In the genomic region with DNA sequence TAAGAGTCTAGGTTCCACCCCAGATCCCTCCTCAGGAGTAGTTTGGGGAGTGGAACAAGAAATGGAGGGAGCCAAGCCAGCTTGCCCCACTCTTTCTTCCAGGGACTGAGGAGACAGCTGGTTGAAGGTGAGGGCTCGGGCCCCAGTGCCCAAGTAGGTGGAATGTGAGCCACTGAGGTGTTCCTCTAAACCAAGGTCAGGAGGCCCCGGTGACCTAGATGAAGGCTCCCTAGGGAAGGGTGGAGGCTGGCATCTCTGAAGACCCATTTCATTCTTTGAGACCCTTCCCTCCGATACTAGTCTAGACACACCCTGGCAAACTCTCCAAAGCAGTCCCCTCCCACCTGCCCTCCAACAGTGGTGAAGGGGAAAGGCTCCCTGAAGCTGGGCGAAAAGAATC, we compare ENCODE assay signal across 10 mouse cellular contexts. TPM values are rescaled to one million over a fixed set of nuclear protein-coding genes. Genes with fewer than 3 reads are reported as not detected.
DNase-seq lines count a peak whose midpoint lies in the region; ATAC-seq lines count a peak whose summit lies in the region.
"Had no signal": no experiment of that assay in that cellular context is flagged by ENCODE, and none has a peak within 500 bp of the region (broad histone marks: within the 10 kb centered on the region; RNA-seq: fewer than 3 reads in every experiment).

No protein-coding gene starts in this region.

- H3K27me3 ChIP-seq in heart, embryonic 14.5 days (ENCODE audit: control insufficient read depth, insufficient read depth, low read length), result no peaks in the 10 kb centered on the region
- H3K27me3 ChIP-seq in embryonic facial prominence, embryonic 10.5 days (replicated peaks; ENCODE audit: low read depth, poor library complexity, severe bottlenecking), result no peaks in the 10 kb centered on the region
- H3K27me3 ChIP-seq in hindbrain, embryonic 14.5 days (ENCODE audit: control insufficient read depth, insufficient read depth, low read length), result no peaks in the 10 kb centered on the region
- no peaks in the 10 kb centered on the region for H3K27me3 ChIP-seq in midbrain, embryonic 13.5 days

- no peak for DNase-seq in heart, postnatal 10 days
- DNase-seq in embryonic facial prominence, embryonic 10.5 days (ENCODE audit: low spot score), result no peak
- no peak for DNase-seq in hindbrain, embryonic 14.5 days (ENCODE audit: low spot score)
- no peak for DNase-seq in spleen, adult 12 weeks (ENCODE audit: low spot score)
- DNase-seq in left cerebral cortex, postnatal 25 days (ENCODE audit: low spot score in 2 of 2), result no peak
- no peak for DNase-seq in frontal cortex, postnatal 14 days (ENCODE audit: low spot score in 2 of 2)
- DNase-seq: kidney, adult 9 months; right cerebral cortex, postnatal 25 days had no signal

- peak overlapping the region; percentile 94 for H3K4me2 ChIP-seq in heart, embryonic 14.5 days (ENCODE audit: low read length)
- H3K4me2 ChIP-seq in hindbrain, embryonic 14.5 days (replicated peaks), result peak overlapping the region; percentile 86
- peak overlapping the region; percentile 78 for H3K4me2 ChIP-seq in midbrain, embryonic 13.5 days (replicated peaks)

- H3K4me1 ChIP-seq in heart, embryonic 14.5 days (ENCODE audit: control insufficient read depth in 2 of 2, insufficient read depth in 2 of 2, low read length in 2 of 2), result peaks cover 19 to 32% of the 10 kb centered on the region in 2 experiments
- H3K4me1 ChIP-seq in embryonic facial prominence, embryonic 10.5 days, result peaks cover 45% of the 10 kb centered on the region
- H3K4me1 ChIP-seq in hindbrain, embryonic 14.5 days (replicated peaks; ENCODE audit: control insufficient read depth, insufficient read depth, low read length), result peaks cover 24% of the 10 kb centered on the region
- H3K4me1 ChIP-seq in midbrain, embryonic 13.5 days (replicated peaks), result peaks cover 36% of the 10 kb centered on the region

- peaks cover 15% of the 10 kb centered on the region for H3K36me3 ChIP-seq in heart, embryonic 14.5 days (ENCODE audit: control insufficient read depth, insufficient read depth, low read length)
- peaks cover 34% of the 10 kb centered on the region for H3K36me3 ChIP-seq in embryonic facial prominence, embryonic 10.5 days (replicated peaks)
- H3K36me3 ChIP-seq in hindbrain, embryonic 14.5 days (replicated peaks; ENCODE audit: control insufficient read depth, insufficient read depth), result peaks cover 19% of the 10 kb centered on the region
- peaks cover 25% of the 10 kb centered on the region for H3K36me3 ChIP-seq in midbrain, embryonic 13.5 days

- intact Hi-C loops in heart, postnatal 10 days (cut with DNase I), result no loop called here
- intact Hi-C loops in left cerebral cortex, postnatal 25 days (cut with DNase I), result loop anchor here (2.0 kb wide), 1 partner anchor 18 kb away; a partner anchor contains a TSS

- 69% methylated on average over 4 of the region's 4 CpGs for WGBS in heart, embryonic 14.5 days
- WGBS in embryonic facial prominence, embryonic 10.5 days, result 47% methylated on average over 4 of the region's 4 CpGs
- 51% methylated on average over 4 of the region's 4 CpGs for WGBS in hindbrain, embryonic 14.5 days
- WGBS in midbrain, embryonic 13.5 days, result 36% methylated on average over 4 of the region's 4 CpGs

- peak overlapping the region; percentile 56 to 72 for H3K4me3 ChIP-seq in heart, embryonic 14.5 days (ENCODE audit: control insufficient read depth in 1 of 2, insufficient read depth in 1 of 2, low read depth in 1 of 2, low read length in 2 of 2)
- peak overlapping the region; percentile 88 for H3K4me3 ChIP-seq in embryonic facial prominence, embryonic 10.5 days
- H3K4me3 ChIP-seq in hindbrain, embryonic 14.5 days (replicated peaks; ENCODE audit: low read length), result peak overlapping the region; percentile 69
- H3K4me3 ChIP-seq in midbrain, embryonic 13.5 days (replicated peaks), result peak overlapping the region; percentile 67

- H3K9me3 ChIP-seq in heart, embryonic 14.5 days (ENCODE audit: control insufficient read depth, low read length), result no peaks in the 10 kb centered on the region
- no peaks in the 10 kb centered on the region for H3K9me3 ChIP-seq in embryonic facial prominence, embryonic 10.5 days
- no peaks in the 10 kb centered on the region for H3K9me3 ChIP-seq in hindbrain, embryonic 14.5 days (ENCODE audit: control insufficient read depth, low read length)
- no peaks in the 10 kb centered on the region for H3K9me3 ChIP-seq in midbrain, embryonic 13.5 days

- ATAC-seq in heart, embryonic 14.5 days (ENCODE audit: insufficient number of reproducible peaks, insufficient read depth, low FRiP score, low read depth), result no peak
- no peak for ATAC-seq in hindbrain, embryonic 14.5 days (ENCODE audit: low FRiP score)
- ATAC-seq in midbrain, embryonic 13.5 days, result 0 out of 2 replicates have a peak, but pooled peaks have one; percentile 1

- H3K9ac ChIP-seq in heart, embryonic 14.5 days (ENCODE audit: low read length), result peak overlapping the region; percentile 82
- peak overlapping the region; percentile 80 for H3K9ac ChIP-seq in hindbrain, embryonic 14.5 days
- H3K9ac ChIP-seq in midbrain, embryonic 13.5 days (replicated peaks), result peak overlapping the region; percentile 83

- H3K27ac ChIP-seq in heart, embryonic 14.5 days (replicated peaks in 1 of 2; ENCODE audit: control insufficient read depth in 1 of 2, insufficient read depth in 1 of 2, low read depth in 2 of 2, low read length in 2 of 2), result 0 out of 4 replicates have a peak overlapping the region, but pooled peaks of 1 of the 2 experiments have one; percentile 82
- H3K27ac ChIP-seq in embryonic facial prominence, embryonic 10.5 days (replicated peaks), result peak overlapping the region; percentile 95
- peak overlapping the region; percentile 74; the same call in 1 of the 2 replicates for H3K27ac ChIP-seq in hindbrain, embryonic 14.5 days
- peak overlapping the region; percentile 77 for H3K27ac ChIP-seq in midbrain, embryonic 13.5 days

RNA-seq across cellular contexts. Expression of a gene that starts 12.0 kb away (rescaled TPM):
- polyA plus RNA-seq in heart, embryonic 14.5 days (2014; fragmentation: Nextera tagmentation; extraction: Ambion mirVana), result 0.11 and 0.24 TPM in 2 replicates
- total RNA-seq in heart, postnatal 10 days (2021), result not detected
- 0.16 and 0.29 TPM in 2 replicates for polyA plus RNA-seq in embryonic facial prominence, embryonic 10.5 days (2016; fragmentation: Nextera tagmentation; extraction: Ambion mirVana)
- 0.12 and 0.39 TPM in 2 replicates for polyA plus RNA-seq in hindbrain, embryonic 14.5 days (2014; fragmentation: Nextera tagmentation; extraction: Ambion mirVana)
- polyA plus RNA-seq in midbrain, embryonic 13.5 days (2015; fragmentation: Nextera tagmentation; extraction: Ambion mirVana), result 0.18 and 0.94 TPM in 2 replicates
- under 1 TPM; 0.69 to 0.94 TPM for total RNA-seq in left cerebral cortex, postnatal 25 days (2021)

RNA-seq across cellular contexts. Expression of a gene that starts 17.5 kb away (rescaled TPM):
- 8.1 and 9.1 TPM in 2 replicates for polyA plus RNA-seq in heart, embryonic 14.5 days (2014; fragmentation: Nextera tagmentation; extraction: Ambion mirVana)
- 10 to 100 TPM; 24.3 to 26.2 TPM for total RNA-seq in heart, postnatal 10 days (2021)
- 22.1 and 22.7 TPM in 2 replicates for polyA plus RNA-seq in embryonic facial prominence, embryonic 10.5 days (2016; fragmentation: Nextera tagmentation; extraction: Ambion mirVana)
- polyA plus RNA-seq in hindbrain, embryonic 14.5 days (2014; fragmentation: Nextera tagmentation; extraction: Ambion mirVana), result 25.7 and 25.9 TPM in 2 replicates
- 15.1 and 17.9 TPM in 2 replicates for polyA plus RNA-seq in midbrain, embryonic 13.5 days (2015; fragmentation: Nextera tagmentation; extraction: Ambion mirVana)
- total RNA-seq in left cerebral cortex, postnatal 25 days (2021), result 10 to 100 TPM; 62.4 to 64.8 TPM

RNA-seq across cellular contexts. Expression of a gene that starts 44.2 kb away (rescaled TPM):
- polyA plus RNA-seq in heart, embryonic 14.5 days (2014; fragmentation: Nextera tagmentation; extraction: Ambion mirVana), result 76.2 and 77.2 TPM in 2 replicates
- total RNA-seq in heart, postnatal 10 days (2021), result 100 to 1,000 TPM in 1 of 2 experiments, 10 to 100 TPM in 1; 89.4 to 101 TPM
- polyA plus RNA-seq in embryonic facial prominence, embryonic 10.5 days (2016; fragmentation: Nextera tagmentation; extraction: Ambion mirVana), result 29.5 and 29.7 TPM in 2 replicates
- polyA plus RNA-seq in hindbrain, embryonic 14.5 days (2014; fragmentation: Nextera tagmentation; extraction: Ambion mirVana), result 7.7 and 8.1 TPM in 2 replicates
- polyA plus RNA-seq in midbrain, embryonic 13.5 days (2015; fragmentation: Nextera tagmentation; extraction: Ambion mirVana), result 6.8 and 7.8 TPM in 2 replicates
- 1 to 10 TPM; 2.3 to 5.4 TPM for total RNA-seq in left cerebral cortex, postnatal 25 days (2021)

RNA-seq across cellular contexts. Expression of a gene that starts 49.9 kb away (rescaled TPM):
- polyA plus RNA-seq in heart, embryonic 14.5 days (2014; fragmentation: Nextera tagmentation; extraction: Ambion mirVana), result 163 and 172 TPM in 2 replicates
- 10 to 100 TPM; 81.2 to 83.3 TPM for total RNA-seq in heart, postnatal 10 days (2021)
- 281 and 285 TPM in 2 replicates for polyA plus RNA-seq in embryonic facial prominence, embryonic 10.5 days (2016; fragmentation: Nextera tagmentation; extraction: Ambion mirVana)
- 214 and 220 TPM in 2 replicates for polyA plus RNA-seq in hindbrain, embryonic 14.5 days (2014; fragmentation: Nextera tagmentation; extraction: Ambion mirVana)
- polyA plus RNA-seq in midbrain, embryonic 13.5 days (2015; fragmentation: Nextera tagmentation; extraction: Ambion mirVana), result 218 and 221 TPM in 2 replicates
- 100 to 1,000 TPM; 101 to 102 TPM for total RNA-seq in left cerebral cortex, postnatal 25 days (2021)
